Mouse (Mus musculus): ENCODE results near the gene Fam228b. TPM values are rescaled to one million over a fixed set of nuclear protein-coding genes. Genes with fewer than 3 reads are reported as not detected.

Fam228b gene
- total RNA-seq, 4 experiments from 2014 or later = 19.2 to 30.0 (median 27.3) TPM

Other genes with a start within 250 kb of the Fam228b start
- gene Itsn2, start 176.6 kb downstream of the Fam228b start, total RNA-seq (2022) = 100 to 1,000 TPM in 1 of 4 experiments, 10 to 100 TPM in 3; 84.0 to 104 (median 91.1) TPM
- not detected for gene Gm3625, start 176.3 kb downstream of the Fam228b start, total RNA-seq (2022)
- 1 to 10 TPM; 1.6 to 3.9 (median 3.5) TPM for gene Fam228a, start 30.8 kb downstream of the Fam228b start, total RNA-seq (2022)
- gene Pfn4, start 245 bp downstream of the Fam228b start, total RNA-seq (2022) = 10 to 100 TPM in 3 of 4 experiments, 1 to 10 TPM in 1; 9.4 to 14.5 (median 11.7) TPM
- 10 to 100 TPM; 87.5 to 98.6 (median 93.4) TPM for gene Sf3b6, start 48.3 kb upstream of the Fam228b start, total RNA-seq (2022)
- gene Fkbp1b, start 72.3 kb upstream of the Fam228b start, total RNA-seq (2022) = 10 to 100 TPM; 34.3 to 50.6 (median 43.9) TPM
- gene Wdcp, start 74.0 kb upstream of the Fam228b start, total RNA-seq (2022) = 10 to 100 TPM; 11.3 to 14.9 (median 13.7) TPM
- 1 to 10 TPM in 1 of 4 experiments, under 1 TPM in 3; 0.74 to 2.0 (median 0.79) TPM for gene Mfsd2b, start 105.1 kb upstream of the Fam228b start, total RNA-seq (2022)
- 10 to 100 TPM; 41.5 to 56.2 (median 49.6) TPM for gene Ubxn2a, start 138.4 kb upstream of the Fam228b start, total RNA-seq (2022)
- gene Atad2b, start 148.1 kb upstream of the Fam228b start, total RNA-seq (2022) = 10 to 100 TPM; 28.7 to 38.4 (median 35.1) TPM

Data from layer of hippocampus, adult 8-10 months (tissue).